Mouse (Mus musculus): ENCODE measurements around the gene Olfr1294. TPM values are rescaled to one million over a fixed set of nuclear protein-coding genes. Genes with fewer than 3 reads are reported as not detected.

Olfr1294 gene
- not detected in 2 replicates for polyA plus RNA-seq (2014; fragmentation: Nextera tagmentation; extraction: Ambion mirVana)

DNA sequence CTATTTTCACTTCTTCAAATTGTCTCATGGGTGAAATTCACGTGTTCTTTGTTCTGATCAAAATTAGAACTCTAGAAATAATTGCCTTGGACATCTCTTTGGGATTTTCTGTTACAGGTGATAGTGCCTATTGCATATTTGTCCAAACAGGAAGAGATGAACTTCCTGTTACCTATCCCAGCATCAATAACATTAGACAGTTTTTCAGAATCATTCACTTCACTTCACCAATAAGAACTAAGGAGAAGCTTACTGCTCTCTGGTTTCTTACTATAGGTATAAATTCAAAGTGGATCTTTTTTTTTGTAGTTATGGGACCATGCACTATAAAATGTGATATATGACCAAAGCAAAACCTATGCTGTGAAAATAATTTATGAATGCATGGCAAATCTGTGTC is at the start of gene Olfr1294:
Olfr1294 (minus strand) TSS at position 101 of the 400 bp plus-strand sequence.
- no peaks in the 10 kb centered on the region for H3K27me3 ChIP-seq (ENCODE audit: control insufficient read depth, insufficient read depth, low read length)
- H3K27ac ChIP-seq (ENCODE audit: low read depth, low read length) = no peak within 1 kb of the TSS
- H3K4me3 ChIP-seq (ENCODE audit: low read depth, low read length) = no peak within 1 kb of the TSS
- no peak within 1 kb of the TSS for H3K4me2 ChIP-seq (ENCODE audit: low read depth)
- H3K4me1 ChIP-seq (ENCODE audit: control insufficient read depth, insufficient read depth, low read length) = no peaks in the 10 kb centered on the region
- H3K36me3 ChIP-seq (ENCODE audit: control insufficient read depth, insufficient read depth, low read length) = no peaks in the 10 kb centered on the region
- H3K9me3 ChIP-seq (ENCODE audit: control insufficient read depth, low read length) = no peaks in the 10 kb centered on the region
- ATAC-seq (ENCODE audit: insufficient read depth, low FRiP score, low TSS enrichment) = no peak
- 65% methylated on average over 1 of the region's 1 CpGs for WGBS
- no peak within 1 kb of the TSS for H3K9ac ChIP-seq (ENCODE audit: low read length)
- no peak for DNase-seq (ENCODE audit: low spot score)

DNA sequence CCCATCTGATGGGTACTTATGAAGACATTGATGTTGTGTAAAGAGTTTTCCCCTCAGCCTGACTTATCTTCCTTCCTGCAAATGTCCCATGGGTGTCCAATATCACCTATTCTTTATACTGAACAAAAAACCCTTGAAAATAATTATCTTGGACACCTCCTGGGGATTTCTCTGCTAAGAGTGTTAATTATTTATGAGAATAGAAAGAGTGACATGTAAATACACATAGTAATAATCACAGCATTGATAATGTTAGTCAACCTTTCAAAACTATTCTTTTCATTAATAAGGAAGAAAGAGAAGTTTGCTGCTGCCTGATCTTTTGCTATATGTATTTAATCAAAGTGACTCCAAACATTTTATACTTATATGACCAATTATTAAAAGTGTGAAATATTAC is 29.5 kb upstream of the Olfr1294 start, which contains the start of gene Olfr1295:
Olfr1295 (minus strand) TSS at position 101 of the 400 bp plus-strand sequence.
- no peaks in the 10 kb centered on the region for H3K36me3 ChIP-seq (ENCODE audit: control insufficient read depth, insufficient read depth, low read length)
- ATAC-seq (ENCODE audit: insufficient read depth, low FRiP score, low TSS enrichment) = no peak

DNA sequence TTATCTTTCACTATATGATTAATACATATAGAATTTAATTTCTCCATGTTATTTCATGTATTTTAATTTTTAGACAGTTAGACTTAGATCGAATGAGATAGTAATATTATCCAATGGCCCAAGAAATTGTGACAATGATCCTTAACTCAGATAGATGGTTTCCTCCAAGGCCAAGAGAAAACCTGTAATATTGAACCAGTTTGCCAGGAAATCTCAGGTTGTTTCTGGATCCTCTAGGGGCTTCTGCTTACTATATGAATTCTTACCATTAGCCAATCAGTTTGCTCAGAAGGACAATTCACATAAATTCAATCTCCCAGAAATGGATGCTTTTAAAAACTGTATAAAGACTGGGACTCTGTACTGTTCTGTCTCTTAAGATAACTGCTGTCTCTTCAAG is 15.2 kb downstream of the Olfr1294 start, which contains the start of gene Olfr1293-ps:
Olfr1293-ps (plus strand) TSS at position 301 of the 400 bp plus-strand sequence.
- Histone ChIP-seq H3K27ac (ENCODE audit: low read depth, low read length) (no peak within 1 kb of the TSS), H3K4me1 (ENCODE audit: control insufficient read depth, insufficient read depth, low read length) (no peaks in the 10 kb centered on the region), H3K27me3 (ENCODE audit: control insufficient read depth, insufficient read depth, low read length) (no peaks in the 10 kb centered on the region), H3K4me2 (ENCODE audit: low read depth) (no peak within 1 kb of the TSS), H3K36me3 (ENCODE audit: control insufficient read depth, insufficient read depth, low read length) (no peaks in the 10 kb centered on the region), H3K9ac (ENCODE audit: low read length) (no peak within 1 kb of the TSS), H3K4me3 (ENCODE audit: low read depth, low read length) (no peak within 1 kb of the TSS), H3K9me3 (ENCODE audit: control insufficient read depth, low read length) (no peaks in the 10 kb centered on the region)
- WGBS = 82% methylated on average over 1 of the region's 1 CpGs
- DNase-seq (ENCODE audit: low spot score) = no peak
- ATAC-seq (ENCODE audit: insufficient read depth, low FRiP score, low TSS enrichment) = no peak

More for the DNA sequence above, 29.5 kb upstream of the Olfr1294 start, which contains the start of gene Olfr1295:
- H3K27me3 ChIP-seq (ENCODE audit: control insufficient read depth, insufficient read depth, low read length) = no peaks in the 10 kb centered on the region
- H3K4me3 ChIP-seq (ENCODE audit: low read depth, low read length) = no peak within 1 kb of the TSS
- H3K4me2 ChIP-seq (ENCODE audit: low read depth) = no peak within 1 kb of the TSS
- H3K9me3 ChIP-seq (ENCODE audit: control insufficient read depth, low read length) = no peaks in the 10 kb centered on the region
- no peak within 1 kb of the TSS for H3K9ac ChIP-seq (ENCODE audit: low read length)
- no peak within 1 kb of the TSS for H3K27ac ChIP-seq (ENCODE audit: low read depth, low read length)
- DNase-seq (ENCODE audit: low spot score) = no peak
- H3K4me1 ChIP-seq (ENCODE audit: control insufficient read depth, insufficient read depth, low read length) = no peaks in the 10 kb centered on the region

DNA sequence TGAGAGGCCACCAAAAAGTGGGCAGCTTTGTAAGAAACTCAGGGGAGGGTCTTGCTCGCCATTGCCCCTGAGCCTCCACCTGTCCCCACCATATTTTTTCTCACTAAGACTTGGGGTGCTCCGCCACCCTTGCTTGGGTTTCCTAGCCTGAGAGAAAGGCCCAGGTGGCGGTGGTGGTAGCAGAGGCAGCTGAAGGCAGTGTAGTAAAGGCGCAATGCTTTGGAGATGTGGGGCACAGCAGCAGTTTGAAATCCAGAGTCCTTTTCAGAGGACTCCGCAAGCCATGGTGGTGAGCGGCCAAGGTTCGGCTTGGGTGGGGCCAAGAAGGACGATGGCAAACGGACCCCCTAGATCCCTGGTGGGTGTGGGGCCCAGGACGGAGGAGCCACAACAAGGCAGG is 22.6 kb downstream of the Olfr1294 start:
- ATAC-seq (ENCODE audit: insufficient read depth, low FRiP score, low TSS enrichment) (no peak), DNase-seq (ENCODE audit: low spot score) (no peak)
- 89% methylated on average over 10 of the region's 10 CpGs for WGBS
- Histone ChIP-seq H3K27me3 (ENCODE audit: control insufficient read depth, insufficient read depth, low read length) (no peaks in the 10 kb centered on the region), H3K9me3 (ENCODE audit: control insufficient read depth, low read length) (no peaks in the 10 kb centered on the region), H3K36me3 (ENCODE audit: control insufficient read depth, insufficient read depth, low read length) (no peaks in the 10 kb centered on the region), H3K9ac (ENCODE audit: low read length) (no peak overlapping the region), H3K4me2 (ENCODE audit: low read depth) (no peak overlapping the region), H3K4me3 (ENCODE audit: low read depth, low read length) (no peak overlapping the region), H3K4me1 (ENCODE audit: control insufficient read depth, insufficient read depth, low read length) (no peaks in the 10 kb centered on the region), H3K27ac (ENCODE audit: low read depth, low read length) (no peak overlapping the region)

DNA sequence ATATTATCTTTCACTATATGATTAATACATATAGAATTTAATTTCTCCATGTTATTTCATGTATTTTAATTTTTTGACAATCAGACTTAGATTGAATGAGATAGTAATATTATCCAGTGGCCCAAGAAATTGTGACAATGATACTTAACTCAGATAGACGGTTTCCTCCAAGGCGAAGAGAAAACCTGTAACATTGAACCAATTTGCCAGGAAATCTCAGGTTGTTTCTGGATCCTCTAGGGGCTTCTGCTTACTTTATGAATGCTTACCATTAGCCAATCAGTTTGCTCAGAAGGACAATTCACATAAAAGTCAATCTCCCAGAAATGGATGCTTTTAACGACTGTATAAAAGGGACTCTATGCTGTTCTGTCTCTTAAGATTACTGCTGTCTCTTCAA is 43.2 kb downstream of the Olfr1294 start, which contains the start of gene Olfr1291-ps1:
Olfr1291-ps1 (plus strand) TSS at position 301 of the 400 bp plus-strand sequence.
- Histone ChIP-seq H3K9me3 (ENCODE audit: control insufficient read depth, low read length) (no peaks in the 10 kb centered on the region), H3K4me2 (ENCODE audit: low read depth) (no peak within 1 kb of the TSS), H3K27me3 (ENCODE audit: control insufficient read depth, insufficient read depth, low read length) (no peaks in the 10 kb centered on the region), H3K4me3 (ENCODE audit: low read depth, low read length) (no peak within 1 kb of the TSS), H3K36me3 (ENCODE audit: control insufficient read depth, insufficient read depth, low read length) (no peaks in the 10 kb centered on the region), H3K27ac (ENCODE audit: low read depth, low read length) (no peak within 1 kb of the TSS), H3K4me1 (ENCODE audit: control insufficient read depth, insufficient read depth, low read length) (no peaks in the 10 kb centered on the region), H3K9ac (ENCODE audit: low read length) (no peak within 1 kb of the TSS)
- WGBS = 91% methylated on average over 3 of the region's 3 CpGs
- ATAC-seq (ENCODE audit: insufficient read depth, low FRiP score, low TSS enrichment) (no peak), DNase-seq (ENCODE audit: low spot score) (no peak)

DNA sequence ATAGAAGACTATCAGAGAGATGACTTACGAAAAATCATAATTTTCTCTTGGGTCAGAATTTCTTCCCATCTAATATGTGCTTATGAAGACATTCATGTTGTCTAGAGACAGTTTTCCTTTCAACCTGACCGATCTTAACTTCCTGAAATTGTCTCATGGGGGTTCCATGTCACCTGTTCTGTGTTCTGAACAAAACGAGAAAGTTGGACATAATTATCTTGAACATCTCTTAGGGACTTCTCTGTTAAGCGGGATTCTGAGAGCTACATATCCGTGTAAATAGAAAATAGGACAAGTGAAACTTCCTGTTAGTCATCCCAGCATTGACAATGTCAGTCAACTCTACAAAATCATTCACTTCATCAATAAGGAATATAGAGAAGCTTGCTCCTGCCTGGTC is 46.4 kb downstream of the Olfr1294 start, which contains the start of gene Olfr1290:
Olfr1290 (minus strand) TSS at position 101 of the 400 bp plus-strand sequence.
- H3K9me3 ChIP-seq (ENCODE audit: control insufficient read depth, low read length) = no peaks in the 10 kb centered on the region
- no peaks in the 10 kb centered on the region for H3K36me3 ChIP-seq (ENCODE audit: control insufficient read depth, insufficient read depth, low read length)
- ATAC-seq (ENCODE audit: insufficient read depth, low FRiP score, low TSS enrichment) (no peak), DNase-seq (ENCODE audit: low spot score) (no peak)
- WGBS = 83% methylated on average over 5 of the region's 5 CpGs
- no peaks in the 10 kb centered on the region for H3K4me1 ChIP-seq (ENCODE audit: control insufficient read depth, insufficient read depth, low read length)
- H3K4me3 ChIP-seq (ENCODE audit: low read depth, low read length) = no peak within 1 kb of the TSS
- no peak within 1 kb of the TSS for H3K4me2 ChIP-seq (ENCODE audit: low read depth)
- no peak within 1 kb of the TSS for H3K9ac ChIP-seq (ENCODE audit: low read length)
- H3K27ac ChIP-seq (ENCODE audit: low read depth, low read length) = no peak within 1 kb of the TSS
- no peaks in the 10 kb centered on the region for H3K27me3 ChIP-seq (ENCODE audit: control insufficient read depth, insufficient read depth, low read length)

Other genes starting within 250 kb of the Olfr1294 start
- not detected in 2 replicates for gene Olfr1279, start 239.7 kb downstream of the Olfr1294 start, polyA plus RNA-seq (2014; fragmentation: Nextera tagmentation; extraction: Ambion mirVana)
- gene Olfr1280, start 226.3 kb downstream of the Olfr1294 start, polyA plus RNA-seq (2014; fragmentation: Nextera tagmentation; extraction: Ambion mirVana) = not detected in 2 replicates
- not detected in 2 replicates for gene Olfr1281, start 213.8 kb downstream of the Olfr1294 start, polyA plus RNA-seq (2014; fragmentation: Nextera tagmentation; extraction: Ambion mirVana)
- gene Olfr1282, start 204.2 kb downstream of the Olfr1294 start, polyA plus RNA-seq (2014; fragmentation: Nextera tagmentation; extraction: Ambion mirVana) = not detected in 2 replicates
- not detected in 2 replicates for gene Olfr1283, start 173.5 kb downstream of the Olfr1294 start, polyA plus RNA-seq (2014; fragmentation: Nextera tagmentation; extraction: Ambion mirVana)
- not detected in 2 replicates for gene Olfr1284, start 164.8 kb downstream of the Olfr1294 start, polyA plus RNA-seq (2014; fragmentation: Nextera tagmentation; extraction: Ambion mirVana)
- gene Olfr1286, start 117.2 kb downstream of the Olfr1294 start, polyA plus RNA-seq (2014; fragmentation: Nextera tagmentation; extraction: Ambion mirVana) = not detected in 2 replicates
- not detected in 2 replicates for gene Olfr1287, start 91.1 kb downstream of the Olfr1294 start, polyA plus RNA-seq (2014; fragmentation: Nextera tagmentation; extraction: Ambion mirVana)
- not detected in 2 replicates for gene Olfr1288, start 66.2 kb downstream of the Olfr1294 start, polyA plus RNA-seq (2014; fragmentation: Nextera tagmentation; extraction: Ambion mirVana)
- gene Olfr1289, start 59.5 kb downstream of the Olfr1294 start, polyA plus RNA-seq (2014; fragmentation: Nextera tagmentation; extraction: Ambion mirVana) = not detected in 2 replicates
- not detected in 2 replicates for gene Olfr1290, start 46.5 kb downstream of the Olfr1294 start, polyA plus RNA-seq (2014; fragmentation: Nextera tagmentation; extraction: Ambion mirVana)
- gene Olfr1291-ps1, start 43.1 kb downstream of the Olfr1294 start, polyA plus RNA-seq (2014; fragmentation: Nextera tagmentation; extraction: Ambion mirVana) = not detected in 2 replicates
- gene Olfr1293-ps, start 15.1 kb downstream of the Olfr1294 start, polyA plus RNA-seq (2014; fragmentation: Nextera tagmentation; extraction: Ambion mirVana) = not detected in 2 replicates
- gene Olfr1295, start 29.4 kb upstream of the Olfr1294 start, polyA plus RNA-seq (2014; fragmentation: Nextera tagmentation; extraction: Ambion mirVana) = not detected in 2 replicates
- not detected in 2 replicates for gene Olfr1297, start 86.2 kb upstream of the Olfr1294 start, polyA plus RNA-seq (2014; fragmentation: Nextera tagmentation; extraction: Ambion mirVana)
- not detected in 2 replicates for gene Olfr1298, start 108.9 kb upstream of the Olfr1294 start, polyA plus RNA-seq (2014; fragmentation: Nextera tagmentation; extraction: Ambion mirVana)
- gene Olfr1299, start 121.1 kb upstream of the Olfr1294 start, polyA plus RNA-seq (2014; fragmentation: Nextera tagmentation; extraction: Ambion mirVana) = not detected in 2 replicates
- not detected in 2 replicates for gene Olfr1301, start 210.7 kb upstream of the Olfr1294 start, polyA plus RNA-seq (2014; fragmentation: Nextera tagmentation; extraction: Ambion mirVana)
- gene Olfr1302, start 237.1 kb upstream of the Olfr1294 start, polyA plus RNA-seq (2014; fragmentation: Nextera tagmentation; extraction: Ambion mirVana) = not detected in 2 replicates

Data from neural tube, embryonic 11.5 days (tissue).